Mouse (Mus musculus) retina, embryonic 14.5 days (tissue): Measurements from ENCODE around the gene Hfe2.

Experiments used
- DNase-seq: peaks from one replicate; pipeline ENCODE4 v3.0.0-alpha.2; 2015; ENCODE audit warnings: low spot score

Gene Hfe2

DNA sequence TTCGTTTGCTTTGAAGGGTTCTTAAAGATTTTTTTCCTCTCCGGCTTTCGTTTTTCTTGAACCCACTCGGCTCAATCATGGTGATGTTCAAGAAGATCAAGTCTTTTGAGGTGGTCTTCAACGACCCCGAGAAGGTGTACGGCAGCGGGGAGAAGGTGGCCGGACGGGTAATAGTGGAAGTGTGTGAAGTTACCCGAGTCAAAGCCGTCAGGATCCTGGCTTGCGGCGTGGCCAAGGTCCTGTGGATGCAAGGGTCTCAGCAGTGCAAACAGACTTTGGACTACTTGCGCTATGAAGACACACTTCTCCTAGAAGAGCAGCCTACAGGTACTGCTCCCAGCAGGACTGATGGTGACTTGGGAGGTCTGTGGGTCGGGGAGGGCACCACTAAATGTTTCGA lies 33.2 kb downstream of the Hfe2 start:
- peak; percentile 29 for DNase-seq

DNA sequence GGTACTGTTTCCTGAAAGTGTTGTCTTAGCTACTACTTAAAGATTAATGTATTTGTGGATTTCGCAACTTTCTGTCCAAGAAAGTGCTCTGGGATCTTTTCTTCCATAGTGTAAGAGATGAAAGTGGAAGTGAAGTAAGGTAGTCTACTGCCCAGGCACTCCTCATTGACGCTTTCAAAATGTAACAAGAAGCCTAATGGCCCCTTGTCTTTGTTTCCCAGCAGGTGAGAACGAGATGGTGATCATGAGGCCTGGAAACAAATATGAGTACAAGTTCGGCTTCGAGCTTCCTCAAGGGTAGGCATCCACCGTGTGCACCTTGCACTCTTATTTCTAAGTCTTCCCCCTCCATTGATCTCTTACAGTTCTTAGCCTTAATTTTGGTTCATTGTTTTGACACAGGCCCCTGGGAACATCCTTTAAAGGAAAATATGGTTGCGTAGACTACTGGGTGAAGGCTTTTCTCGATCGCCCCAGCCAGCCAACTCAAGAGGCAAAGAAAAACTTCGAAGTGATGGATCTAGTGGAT lies 33.8 kb downstream of the Hfe2 start:
- no peak for DNase-seq

DNA sequence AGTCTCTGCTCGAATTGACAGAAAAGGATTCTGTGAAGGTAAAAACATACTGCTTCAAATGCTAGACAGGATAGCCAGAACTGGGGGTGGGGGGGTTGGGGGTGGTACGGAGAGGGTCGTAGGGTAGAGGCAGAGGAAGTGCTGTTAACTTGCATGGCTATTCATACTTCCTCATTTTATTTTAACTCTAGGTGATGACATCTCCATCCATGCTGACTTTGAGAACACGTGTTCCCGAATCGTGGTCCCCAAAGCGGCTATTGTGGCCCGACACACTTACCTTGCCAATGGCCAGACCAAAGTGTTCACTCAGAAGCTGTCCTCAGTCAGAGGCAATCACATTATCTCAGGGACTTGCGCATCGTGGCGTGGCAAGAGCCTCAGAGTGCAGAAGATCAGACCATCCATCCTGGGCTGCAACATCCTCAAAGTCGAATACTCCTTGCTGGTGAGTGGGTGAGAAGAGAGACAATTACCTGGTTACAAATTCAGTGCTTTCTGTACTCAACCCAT lies 34.5 kb downstream of the Hfe2 start:
- no peak for DNase-seq

DNA sequence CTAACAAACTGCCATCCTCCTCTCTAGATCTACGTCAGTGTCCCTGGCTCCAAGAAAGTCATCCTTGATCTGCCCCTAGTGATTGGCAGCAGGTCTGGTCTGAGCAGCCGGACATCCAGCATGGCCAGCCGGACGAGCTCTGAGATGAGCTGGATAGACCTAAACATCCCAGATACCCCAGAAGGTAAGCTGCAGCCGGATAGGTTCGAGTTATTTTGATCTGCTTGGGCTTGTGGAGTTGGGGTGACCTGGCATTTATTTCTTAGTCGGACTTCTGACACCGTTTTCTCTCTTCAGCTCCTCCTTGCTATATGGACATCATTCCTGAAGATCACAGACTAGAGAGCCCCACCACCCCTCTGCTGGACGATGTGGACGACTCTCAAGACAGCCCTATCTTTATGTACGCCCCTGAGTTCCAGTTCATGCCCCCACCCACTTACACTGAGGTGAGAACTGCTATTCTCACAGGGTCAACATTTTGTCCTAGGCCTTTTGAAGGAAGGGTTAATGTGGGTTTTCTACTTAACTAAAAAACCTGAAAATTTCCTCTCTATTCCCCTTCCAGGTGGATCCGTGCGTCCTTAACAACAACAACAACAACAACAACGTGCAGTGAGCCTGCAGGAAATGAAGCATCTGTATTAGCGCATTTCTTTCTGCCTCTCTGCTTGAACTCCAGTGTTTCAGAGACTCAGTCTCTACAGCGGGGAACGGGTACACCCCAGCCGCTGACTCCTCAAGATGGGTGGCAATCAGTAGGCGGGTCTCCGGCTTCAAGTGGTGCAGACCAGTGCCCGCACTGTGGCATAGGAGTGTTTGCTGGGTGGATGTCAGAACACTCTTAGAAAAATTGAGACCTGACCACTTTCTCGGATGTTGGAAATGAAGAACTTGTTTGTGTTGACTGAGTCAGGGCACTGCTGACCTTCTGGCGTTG lies 35.2 kb downstream of the Hfe2 start:
- no peak for DNase-seq

DNA sequence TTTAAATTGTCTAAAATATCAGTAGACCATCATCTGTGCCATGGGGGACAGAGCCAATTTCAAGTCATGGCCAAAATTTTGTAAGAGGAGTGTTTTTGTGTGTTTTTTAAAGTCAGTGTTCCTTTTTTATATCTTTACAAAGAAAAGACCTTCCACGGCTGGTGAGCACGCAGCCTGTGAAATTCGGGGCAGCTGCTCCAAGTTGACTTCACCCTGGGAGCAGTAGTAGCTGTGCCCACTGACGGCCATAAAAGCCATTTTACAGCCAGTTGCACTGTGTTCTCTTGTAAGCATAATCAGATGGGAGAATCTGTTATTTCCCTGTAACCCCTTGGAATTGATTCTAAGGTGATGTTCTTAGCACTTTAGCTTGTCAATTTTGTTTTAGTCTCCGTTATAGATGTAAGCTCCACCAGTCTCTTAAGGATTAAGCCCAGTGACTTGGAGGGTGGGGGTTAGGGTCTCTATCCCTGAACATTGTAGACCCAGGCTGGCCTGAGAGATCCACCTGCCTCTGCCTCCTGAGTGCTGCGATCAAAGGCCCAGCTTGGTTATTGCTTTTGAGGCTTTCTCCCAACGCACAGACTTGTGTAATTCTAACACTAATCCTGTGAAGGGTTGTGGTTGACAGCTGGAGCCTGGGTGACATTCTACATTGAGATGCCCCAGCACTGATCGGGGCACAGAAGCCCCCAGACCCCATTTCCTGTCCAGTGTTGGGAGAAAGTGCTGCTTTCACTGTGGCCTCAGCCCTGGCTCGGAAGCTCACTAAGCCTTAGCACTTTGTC lies 36.1 kb downstream of the Hfe2 start:
- DNase-seq = no peak

DNA sequence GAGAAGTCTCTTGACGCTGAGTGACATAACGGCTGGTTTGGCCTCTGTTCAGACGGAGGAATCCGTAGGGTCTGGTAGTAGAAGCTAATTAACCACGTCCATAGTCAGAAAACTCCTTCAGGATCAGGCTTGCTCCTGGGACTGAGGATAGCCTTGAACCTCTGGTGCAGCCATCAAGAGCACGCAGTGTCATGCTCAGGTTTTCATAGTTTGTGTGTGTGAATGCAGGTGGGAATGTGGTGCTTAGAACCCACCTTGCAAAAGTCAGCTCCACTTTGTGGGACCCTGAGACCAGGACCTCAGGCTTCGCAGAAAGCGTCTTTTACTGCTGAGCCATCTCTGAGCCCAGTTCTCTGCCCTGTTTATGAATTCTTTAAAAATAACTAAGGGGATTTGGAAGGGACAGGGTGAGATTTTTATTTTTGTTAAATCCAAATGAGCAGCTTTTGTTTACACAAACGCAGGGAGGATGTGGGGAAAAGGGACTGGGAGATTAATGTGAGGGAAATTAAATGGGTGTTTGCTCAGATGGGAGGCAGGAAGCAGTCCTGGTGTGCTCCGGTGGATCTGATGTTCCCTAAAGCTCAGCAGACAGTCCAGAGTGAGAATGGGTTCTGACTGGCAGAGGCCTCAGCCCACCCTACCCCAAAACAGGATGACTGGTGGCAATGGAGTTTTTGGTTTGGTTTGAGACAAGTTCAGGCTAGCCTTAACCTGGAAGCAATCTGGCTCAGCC lies 37.1 kb downstream of the Hfe2 start:
- no peak for DNase-seq

DNA sequence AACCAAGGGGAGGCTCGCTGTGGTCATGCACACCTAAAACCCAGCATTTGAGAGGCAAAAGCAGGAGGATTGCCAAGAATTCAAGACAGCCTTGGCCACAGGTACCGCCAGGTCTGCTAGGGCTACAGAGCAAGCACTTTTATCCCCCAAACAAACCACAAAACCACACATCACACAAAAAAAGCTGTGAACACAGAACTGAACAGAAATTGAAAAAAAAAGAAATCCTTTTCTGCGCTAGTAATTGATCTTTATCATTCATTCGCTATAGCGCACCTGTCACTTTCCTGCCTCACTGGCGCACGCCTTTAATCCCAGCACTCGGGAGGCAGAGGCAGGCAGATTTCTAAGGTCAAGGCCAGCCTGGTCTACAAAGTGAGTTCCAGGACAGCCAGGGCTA lies 38.3 kb downstream of the Hfe2 start:
- no peak for DNase-seq

DNA sequence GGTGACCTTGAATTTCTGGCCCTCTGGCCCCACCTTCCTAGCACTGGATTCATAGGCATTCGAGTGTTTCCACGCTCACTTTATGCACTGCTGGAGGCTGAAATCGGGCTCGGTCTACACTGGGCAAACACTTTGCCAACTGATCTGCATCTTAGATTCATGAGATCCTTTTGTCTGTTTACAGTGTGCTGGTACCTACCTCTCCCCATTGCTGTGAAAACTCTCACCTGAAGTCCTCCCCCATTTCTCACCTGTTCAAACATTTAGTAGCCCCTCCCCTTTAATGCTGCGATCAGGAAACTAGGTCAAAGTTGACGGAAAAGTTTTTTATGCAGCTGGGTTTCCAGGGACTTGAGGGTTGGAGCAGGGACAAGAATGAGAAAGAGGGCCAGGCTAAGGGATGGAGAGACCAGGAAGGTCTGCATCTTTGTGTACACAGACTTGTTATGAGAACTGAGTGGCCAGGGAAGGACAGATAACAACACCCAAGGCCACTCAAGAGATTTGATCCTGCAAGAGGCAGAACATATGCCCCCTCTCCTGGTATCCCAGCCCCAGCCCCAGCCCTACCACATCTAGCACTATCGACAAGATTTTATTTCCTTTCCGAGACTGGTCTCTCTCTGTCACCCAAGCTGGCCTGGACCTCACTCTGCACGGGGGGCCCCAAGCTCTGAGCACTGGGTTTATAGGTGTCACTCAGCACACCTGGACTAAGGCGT lies 39.1 kb downstream of the Hfe2 start:
- no peak for DNase-seq

DNA sequence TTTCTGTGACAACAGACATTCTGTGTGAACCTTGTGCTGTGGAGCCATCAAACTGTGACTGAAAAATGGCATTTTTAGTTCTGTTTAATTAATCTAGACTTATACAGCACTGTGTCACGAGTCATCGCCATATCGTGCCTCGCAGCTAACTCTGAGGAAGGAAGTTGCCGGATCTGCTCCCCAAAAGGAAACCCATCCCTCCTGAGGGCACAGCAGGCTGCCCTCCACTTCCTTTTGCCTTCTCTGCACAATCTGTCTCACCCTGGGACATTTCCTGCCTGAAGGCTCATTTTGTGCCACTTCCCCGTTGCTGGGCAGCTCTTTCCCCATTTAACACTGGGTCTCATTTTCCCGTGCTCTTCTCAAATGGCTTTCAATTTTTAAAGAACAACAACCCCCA lies 39.7 kb downstream of the Hfe2 start:
- DNase-seq = no peak

DNA sequence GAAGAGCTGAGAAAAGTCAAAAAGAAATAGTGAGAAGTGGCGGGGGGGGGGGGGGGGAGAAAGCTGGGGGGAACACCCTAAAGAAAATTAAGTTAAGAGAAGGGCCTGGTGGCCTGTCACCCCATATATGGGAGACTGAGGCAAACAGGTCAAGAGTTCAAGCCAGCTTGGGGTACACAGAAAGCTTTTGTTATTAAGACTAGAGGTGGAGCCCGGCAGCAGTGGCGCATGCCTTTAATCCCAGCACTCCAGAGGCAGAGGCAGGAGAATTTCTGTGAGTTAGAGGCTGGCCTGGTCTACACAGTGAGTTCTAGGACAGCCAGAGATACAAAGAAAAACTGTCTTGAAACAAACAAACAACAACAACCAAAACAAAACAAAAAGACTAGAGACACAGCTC lies 40.1 kb downstream of the Hfe2 start:
- no peak for DNase-seq

DNA sequence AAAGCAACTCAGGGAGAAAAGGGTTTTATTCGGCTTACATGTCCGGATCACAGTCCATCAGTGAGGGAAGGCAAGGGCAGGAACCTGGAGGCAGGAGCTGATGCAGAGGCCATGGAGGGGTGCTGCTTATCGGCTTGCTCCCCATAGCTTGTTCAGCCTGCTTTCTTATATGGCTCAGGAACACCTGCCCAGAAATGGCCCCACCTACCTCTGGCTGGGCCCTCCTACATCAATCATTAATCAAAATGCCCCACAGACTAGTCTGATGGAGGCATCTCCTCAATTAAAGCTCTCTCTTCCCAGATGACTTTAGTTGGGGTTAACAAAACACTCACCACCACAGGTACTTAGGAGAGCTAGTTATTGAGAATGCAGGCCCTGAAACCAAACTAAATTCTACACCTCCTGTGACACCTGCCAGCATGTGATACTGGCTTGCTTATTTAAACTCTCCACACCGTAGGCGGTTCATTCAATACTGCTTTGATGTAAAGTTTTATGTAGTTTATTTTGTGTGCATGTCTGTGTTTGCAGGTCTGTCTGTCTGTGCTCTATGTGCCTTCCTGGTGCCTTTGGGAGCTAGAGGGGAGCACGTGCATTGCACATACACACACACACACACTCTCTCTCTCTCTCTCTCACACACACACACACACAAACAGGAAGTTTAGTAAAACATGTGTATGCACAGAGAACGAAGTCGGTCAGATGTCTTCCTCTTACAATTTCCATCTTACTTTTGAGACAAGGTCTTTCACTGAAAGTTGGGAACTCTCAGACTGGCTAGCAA lies 41.9 kb downstream of the Hfe2 start:
- DNase-seq = no peak

DNA sequence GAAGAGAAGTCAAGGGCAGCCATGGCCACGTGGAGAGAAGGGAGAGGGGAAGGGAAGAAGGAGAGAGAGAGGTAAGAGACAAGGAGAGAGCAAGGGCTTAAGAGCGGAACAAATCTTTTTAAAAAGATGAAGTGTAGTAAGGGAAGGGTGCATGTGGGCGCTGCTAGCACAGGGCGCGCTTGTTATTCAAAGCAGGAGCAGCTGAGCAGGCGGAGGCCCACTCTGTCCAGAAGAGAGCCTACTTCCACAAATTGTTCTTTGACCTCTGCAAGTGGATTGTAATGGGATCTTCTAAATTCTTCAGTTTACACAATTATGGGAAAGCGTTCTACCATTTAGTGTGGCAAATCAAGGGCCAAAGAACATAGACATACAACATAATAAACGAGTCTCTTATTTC lies 43.6 kb downstream of the Hfe2 start:
- DNase-seq = no peak

DNA sequence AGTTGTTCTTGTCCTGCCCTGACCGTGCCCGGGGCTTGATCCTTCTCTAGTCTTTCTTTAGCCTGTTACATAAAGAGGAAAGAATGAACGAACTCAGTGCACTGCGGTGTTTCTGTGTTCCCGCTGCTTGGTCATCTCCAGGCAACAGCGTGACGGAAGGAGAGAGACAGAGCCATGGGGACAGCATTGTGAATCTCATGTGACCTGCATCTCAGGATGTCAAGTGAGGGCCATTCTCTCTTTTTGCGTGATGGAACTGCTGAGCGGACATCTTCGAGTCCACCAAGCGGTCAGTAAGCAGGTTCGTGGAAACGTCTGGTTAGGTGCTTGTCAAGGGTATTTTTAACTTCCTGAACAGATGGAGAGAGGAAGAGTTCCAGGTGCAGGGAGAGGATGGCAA lies 44.5 kb downstream of the Hfe2 start:
- DNase-seq = no peak

DNA sequence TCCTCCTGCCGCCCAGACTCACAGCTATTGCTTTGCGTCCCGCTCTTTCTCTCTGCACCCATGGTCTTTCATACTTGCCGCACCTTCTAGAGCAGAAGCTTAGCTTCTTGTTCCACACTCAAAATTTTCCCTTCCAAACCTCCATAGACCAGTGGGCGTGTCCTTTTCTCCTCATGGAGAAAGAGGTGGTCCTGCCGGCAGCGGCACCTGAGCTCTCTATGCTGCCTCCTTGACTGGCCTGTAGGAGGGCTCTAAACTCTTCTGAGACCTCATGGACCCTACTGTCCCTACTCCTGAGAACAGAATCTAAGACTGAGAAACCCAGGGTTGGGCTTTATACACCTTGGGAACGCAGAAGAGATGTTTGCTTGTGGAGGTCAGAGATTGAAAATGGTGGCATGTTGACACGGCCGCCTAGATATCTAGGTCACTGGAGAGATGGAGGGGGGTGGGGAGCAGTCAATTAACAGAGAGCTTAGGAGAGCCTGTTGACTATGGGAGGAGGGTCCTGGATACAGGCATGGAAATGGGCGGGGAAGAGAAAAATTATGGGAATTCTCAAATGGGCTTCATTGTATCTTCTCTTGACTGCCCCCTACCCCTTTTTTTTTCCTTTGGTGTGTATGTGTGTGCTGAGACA lies 45.1 kb downstream of the Hfe2 start:
- DNase-seq = no peak

DNA sequence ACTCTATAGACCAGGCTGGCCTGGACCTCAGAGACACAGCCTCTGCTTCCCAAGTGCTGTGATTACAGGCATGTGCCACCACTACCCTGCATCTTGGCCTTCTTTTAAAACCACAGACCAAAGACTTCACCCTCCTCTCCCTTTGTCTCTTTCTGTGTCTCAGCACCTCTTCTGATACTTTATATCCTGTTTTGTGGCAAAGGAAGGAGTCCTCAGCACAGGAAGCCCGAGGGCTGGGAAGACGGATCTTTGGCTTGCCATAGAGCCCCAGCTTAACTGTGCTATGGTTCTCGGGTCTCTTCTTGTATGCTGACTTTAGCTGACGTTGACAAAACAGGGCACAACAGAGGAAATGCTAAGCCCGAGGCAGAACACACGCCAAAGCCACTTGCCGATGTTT lies 45.7 kb downstream of the Hfe2 start:
- DNase-seq = no peak

DNA sequence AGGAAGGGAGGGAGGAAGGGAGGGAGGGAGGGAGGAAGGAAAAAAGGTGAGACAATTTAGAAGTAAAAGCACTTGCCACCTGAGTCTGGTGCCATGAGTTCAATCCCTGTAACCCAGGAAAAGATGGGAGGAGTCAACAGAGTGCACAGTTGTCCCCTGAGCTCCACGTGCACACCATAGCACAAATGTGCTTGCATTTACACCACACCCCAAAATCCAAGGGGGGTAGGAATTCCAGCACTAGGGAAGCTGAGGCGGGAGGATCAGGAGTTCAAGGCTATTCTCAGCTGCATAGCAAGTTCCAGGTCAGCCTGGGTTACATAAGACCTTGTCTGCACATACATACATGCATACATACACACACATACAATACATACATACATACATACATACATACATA lies 46.4 kb downstream of the Hfe2 start:
- DNase-seq = no peak

DNA sequence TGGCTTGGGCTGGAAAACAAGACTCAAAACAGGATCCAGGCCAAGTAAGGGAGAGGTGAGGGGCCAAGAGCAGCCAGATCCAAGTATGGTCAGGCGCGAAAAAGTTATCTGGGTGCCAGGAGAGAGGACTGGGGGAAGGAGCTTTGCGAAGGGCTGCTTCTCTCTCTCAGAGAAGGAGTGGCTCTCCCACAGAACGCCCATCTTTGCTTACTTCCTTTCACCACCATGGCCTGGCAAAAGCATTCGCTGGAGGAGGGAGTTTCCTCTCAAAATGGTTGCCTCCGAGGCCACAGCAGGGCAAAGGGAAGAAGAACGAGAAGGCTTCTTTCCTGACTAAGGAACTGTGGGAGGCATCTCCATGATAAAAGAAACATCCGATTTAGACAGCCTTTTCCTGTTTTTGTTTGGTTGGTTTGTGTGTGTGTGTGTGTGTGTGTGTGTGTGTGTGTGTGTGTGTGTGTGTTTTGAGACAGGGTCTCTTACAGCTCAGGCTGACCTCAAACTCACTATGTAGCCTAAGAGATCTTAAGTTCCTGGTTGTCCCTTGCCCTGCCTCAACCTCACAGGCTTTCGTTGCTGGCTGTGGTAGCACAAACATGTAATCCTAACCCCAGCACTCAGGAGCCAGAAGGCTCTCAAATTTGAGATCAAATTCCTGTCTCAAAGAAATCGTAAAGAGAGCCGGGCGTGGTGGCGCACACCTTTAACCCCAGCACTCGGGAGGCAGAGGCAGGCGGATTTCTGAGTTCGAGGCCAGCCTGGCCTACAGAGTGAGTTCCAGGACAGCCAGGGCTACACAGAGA lies 47.1 kb downstream of the Hfe2 start:
- no peak for DNase-seq

DNA sequence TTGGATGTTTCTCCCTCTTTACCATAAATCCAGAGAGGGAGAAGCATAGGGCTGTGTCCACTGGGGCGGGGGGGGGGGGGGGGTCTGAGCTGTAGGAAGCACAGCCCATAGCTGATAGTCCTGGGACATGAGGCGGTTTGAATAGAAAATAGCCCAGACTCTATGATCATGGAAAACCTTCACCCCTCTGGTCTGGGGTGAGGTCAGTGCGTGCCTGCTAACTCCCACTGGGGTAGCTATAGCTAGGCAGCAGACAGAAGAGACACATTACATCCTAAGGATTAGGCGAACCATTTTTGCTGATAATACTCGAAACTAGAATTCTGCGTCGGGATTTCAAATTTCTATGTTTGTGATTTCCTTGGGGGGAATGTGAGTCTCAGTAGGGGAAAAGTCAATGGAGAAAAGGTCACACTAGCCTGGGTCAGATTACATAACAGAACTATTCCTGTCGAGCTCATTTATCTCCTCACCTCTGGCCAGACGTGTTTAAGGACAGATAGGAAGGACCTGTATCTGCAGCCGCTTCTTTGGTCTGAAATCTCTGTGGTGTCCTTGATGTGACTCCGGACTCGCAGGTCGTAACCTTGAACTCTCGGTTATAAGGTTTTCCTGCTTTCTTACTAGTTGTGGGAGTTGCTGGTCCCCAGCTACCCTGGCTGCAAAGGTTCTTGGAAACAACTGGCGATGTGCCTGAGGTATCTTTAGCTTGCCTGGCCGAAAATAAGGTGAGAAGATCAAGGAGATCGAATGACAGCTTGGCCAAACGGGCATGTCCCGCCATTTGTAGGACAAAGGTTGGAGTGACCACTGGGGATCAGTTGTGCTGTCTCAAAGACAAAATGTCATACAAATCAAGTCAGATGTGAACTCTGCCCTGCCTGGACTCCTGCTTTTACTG lies 48.9 kb downstream of the Hfe2 start:
- no peak for DNase-seq
